Mouse (Mus musculus) monocyte, adult 2 months (primary cell): ENCODE results near the gene Foxd1.

Experiments used
- DNase-seq, 2 experiments: peaks; one replicate each; pipeline ENCODE4 v3.0.0; 2022; ENCODE audit warnings: low spot score in 2 of 2, low read depth in 1 of 2

Foxd1 gene

GRCm38 (mm10) chr13:98354090-98354801 is at the start of gene Foxd1:
Foxd1 (plus strand) TSS chr13:98354242.
- DNase-seq = no peak

GRCm38 (mm10) chr13:98305257-98305656 is 48.8 kb upstream of the Foxd1 start:
- no peak for DNase-seq

GRCm38 (mm10) chr13:98306393-98306792 is 47.6 kb upstream of the Foxd1 start:
- no peak for DNase-seq

GRCm38 (mm10) chr13:98306852-98307475 is 47.1 kb upstream of the Foxd1 start:
- no peak for DNase-seq

GRCm38 (mm10) chr13:98308004-98308403 is 46.0 kb upstream of the Foxd1 start:
- no peak for DNase-seq

GRCm38 (mm10) chr13:98308724-98309123 is 45.3 kb upstream of the Foxd1 start:
- no peak for DNase-seq

GRCm38 (mm10) chr13:98311597-98311996 is 42.4 kb upstream of the Foxd1 start:
- DNase-seq = no peak

- no peak for DNase-seq
Measured at GRCm38 (mm10) chr13:98313631-98314030, 40.4 kb upstream of the Foxd1 start.

GRCm38 (mm10) chr13:98315124-98315523 is 38.9 kb upstream of the Foxd1 start:
- no peak for DNase-seq

GRCm38 (mm10) chr13:98316140-98316479 is 37.9 kb upstream of the Foxd1 start:
- DNase-seq = no peak

GRCm38 (mm10) chr13:98316480-98317245 is 37.4 kb upstream of the Foxd1 start, which contains the start of gene Btf3:
Btf3 (minus strand) TSS chr13:98317006.
- peak; percentile 74 to 84 for DNase-seq

- DNase-seq = no peak
Measured at GRCm38 (mm10) chr13:98317246-98317677, 36.8 kb upstream of the Foxd1 start.

- no peak for DNase-seq
Measured at GRCm38 (mm10) chr13:98317911-98318310, 36.1 kb upstream of the Foxd1 start.

- no peak for DNase-seq
Measured at GRCm38 (mm10) chr13:98325034-98325433, 29.0 kb upstream of the Foxd1 start.

- DNase-seq = no peak
Measured at GRCm38 (mm10) chr13:98332106-98332505, 21.9 kb upstream of the Foxd1 start.

GRCm38 (mm10) chr13:98336205-98336604 is 17.8 kb upstream of the Foxd1 start:
- DNase-seq = no peak

- DNase-seq = no peak
Measured at GRCm38 (mm10) chr13:98340506-98340905, 13.5 kb upstream of the Foxd1 start.

- DNase-seq = no peak
Measured at GRCm38 (mm10) chr13:98349491-98349890, 4.6 kb upstream of the Foxd1 start.

GRCm38 (mm10) chr13:98351527-98351926 is 2.5 kb upstream of the Foxd1 start:
- DNase-seq = no peak

- DNase-seq = no peak
Measured at GRCm38 (mm10) chr13:98352381-98352975, 1.6 kb upstream of the Foxd1 start.

- no peak for DNase-seq
Measured at GRCm38 (mm10) chr13:98353709-98354089, 343 bp upstream of the Foxd1 start.
